Mouse (Mus musculus): ENCODE measurements around the gene Adcy1.

GRCm38 (mm10) chr11:7198006-7198405 lies 134.7 kb downstream of the Adcy1 start:
- TF ChIP-seq CTCF (IDR thresholded peaks at IDR 0.05), result no peak
- no peak for TF ChIP-seq POLR2A (IDR thresholded peaks at IDR 0.05; ENCODE audit: insufficient read depth, low read depth, low read length)

Data from heart, adult 2 months (tissue).